Mouse (Mus musculus) G1E (cell line): ENCODE measurements around the gene Dedd2.

Experiments used
- CTCF ChIP-seq: IDR thresholded peaks from 2 replicates; pipeline ENCODE4 v1.5.1; 2012; ENCODE audit warnings: low read depth, low read length, inconsistent platforms, mixed read lengths
- GATA1 ChIP-seq: IDR thresholded peaks from 2 replicates; pipeline ENCODE4 v1.6.1; 2012; ENCODE audit warnings: borderline replicate concordance, low read length, inconsistent platforms, mixed read lengths
- POLR2AphosphoS5 ChIP-seq: IDR thresholded peaks from 2 replicates; pipeline ENCODE4 v1.6.1; 2012; ENCODE audit warnings: low read depth, low read length, inconsistent platforms; ENCODE audit not compliant: insufficient replicate concordance
- TAL1 ChIP-seq: conservative IDR thresholded peaks from 2 replicates; pipeline ENCODE4 v1.6.1; 2012; ENCODE audit warnings: low read depth, low read length, inconsistent platforms, mixed read lengths

DNA sequence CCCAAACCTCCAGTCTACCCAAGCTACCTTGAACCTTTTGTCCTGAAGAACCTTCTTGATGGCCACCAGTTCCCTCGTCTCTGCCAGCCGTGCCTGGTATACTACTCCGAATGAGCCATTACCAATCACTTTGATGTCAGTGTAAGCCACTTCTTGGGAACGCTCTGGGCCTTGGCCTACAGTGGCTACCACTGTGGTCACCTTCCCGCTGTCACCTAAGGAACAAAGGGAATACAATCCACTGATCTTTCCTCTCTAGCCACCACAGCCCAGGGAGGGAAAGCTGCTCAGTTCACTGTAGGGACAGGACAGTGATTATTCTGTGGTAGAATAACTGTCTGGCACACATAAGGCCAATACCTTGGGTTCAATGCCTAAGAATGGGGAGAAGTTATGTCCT lies 15.1 kb upstream of the Dedd2 start:
- TF ChIP-seq GATA1 (no peak), CTCF (no peak), TAL1 (no peak), POLR2AphosphoS5 (no peak)
